Mouse (Mus musculus) midbrain, embryonic 16.5 days (tissue): ENCODE results near the gene Tiprl. TPM values are rescaled to one million over a fixed set of nuclear protein-coding genes. Genes with fewer than 3 reads are reported as not detected.

Source experiments
- ATAC-seq: fragments of 200-750 bp; cut with Nextera tagmentation; 2 replicates; pipeline ENCODE4 v1.8.0; 2017; ENCODE audit warnings: moderate TSS enrichment
- H3K27ac ChIP-seq: fragments of 300-500 bp; sonication (generic); 2 replicates; pipeline ENCODE4 v1.5.1; 2014; ENCODE audit warnings: mild to moderate bottlenecking, low read length, mixed read lengths
- H3K27me3 ChIP-seq: fragments of 300-500 bp; sonication (generic); 2 replicates; pipeline ENCODE4 v1.6.1; 2014; ENCODE audit warnings: low read depth, low read length, mixed read lengths; ENCODE audit not compliant: control insufficient read depth, insufficient read depth
- H3K36me3 ChIP-seq: fragments of 300-500 bp; sonication (generic); 2 replicates; pipeline ENCODE4 v1.6.1; 2014; ENCODE audit warnings: mild to moderate bottlenecking, low read length, moderate library complexity, mixed read lengths; ENCODE audit not compliant: control insufficient read depth, insufficient read depth
- H3K4me1 ChIP-seq: fragments of 300-500 bp; sonication (generic); 2 replicates; pipeline ENCODE4 v1.6.1; 2014; ENCODE audit warnings: mild to moderate bottlenecking, low read length, mixed read lengths; ENCODE audit not compliant: control insufficient read depth, insufficient read depth
- H3K4me2 ChIP-seq: fragments of 300-500 bp; sonication (generic); 2 replicates; pipeline ENCODE4 v1.6.1; 2014; ENCODE audit warnings: mild to moderate bottlenecking, low read length, mixed read lengths
- H3K4me3 ChIP-seq: fragments of 300-500 bp; sonication (generic); 2 replicates; pipeline ENCODE4 v1.5.1; 2014; ENCODE audit warnings: low read depth, mild to moderate bottlenecking, low read length, moderate library complexity, mixed read lengths
- H3K9ac ChIP-seq: fragments of 300-500 bp; sonication (generic); 2 replicates; pipeline ENCODE4 v1.6.1; 2014; ENCODE audit warnings: low read depth, low read length, mixed read lengths
- H3K9me3 ChIP-seq: fragments of 300-500 bp; sonication (generic); replicated peaks from 2 replicates; pipeline ENCODE4 v1.6.1; 2014; ENCODE audit warnings: mild to moderate bottlenecking, low read length, mixed read lengths; ENCODE audit not compliant: control insufficient read depth, poor library complexity, severe bottlenecking
- WGBS: fragments of 180-500 bp; shearing (Covaris S2); extraction: QIAGEN DNeasy Blood & Tissue Kit; methylation state at CpG from one replicate; pipeline ENCODE4 v1.1.7; 2014; 5-methylcytosine and 5-hydroxymethylcytosine counted together
- polyA plus RNA-seq: library from polyadenylated mRNA; unstranded; fragments of >200 nt; fragmentation: Nextera tagmentation; extraction: Ambion mirVana; gene quantifications from 2 replicates; pipeline ENCODE4 v1.2.1, GENCODE M21; 2015

Tiprl gene
- polyA plus RNA-seq, 1 experiment from 2014 or later, result 160 TPM

- 62% methylated on average over 6 of the region's 9 CpGs for WGBS
Observed at GRCm38 (mm10) chr1:165174059-165174616, 62.7 kb downstream of the Tiprl start.

DNA sequence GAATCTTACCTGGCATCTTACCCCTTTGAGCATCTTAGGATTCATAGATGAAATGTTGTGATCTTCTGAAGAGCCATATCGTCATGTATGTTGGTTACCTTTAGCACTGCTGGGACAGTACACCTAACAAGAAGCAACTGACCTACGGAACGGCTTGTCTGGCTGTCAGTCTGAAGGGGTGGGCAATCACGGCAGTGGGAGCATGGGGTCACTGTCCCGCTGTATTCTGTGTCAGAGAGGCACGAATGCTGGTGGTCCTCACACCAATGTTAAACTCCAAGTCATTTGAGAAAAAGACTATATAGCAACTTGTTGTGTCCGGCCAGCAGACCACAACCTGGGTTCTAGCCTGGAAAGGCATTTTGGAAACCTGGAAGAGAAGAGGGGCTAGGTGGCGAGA lies 65.5 kb downstream of the Tiprl start:
- Histone ChIP-seq H3K27ac (no peak overlapping the region), H3K4me2 (no peak overlapping the region), H3K4me3 (no peak overlapping the region), H3K9ac (no peak overlapping the region), H3K36me3 (no peaks in the 10 kb centered on the region), H3K4me1 (no peaks in the 10 kb centered on the region), H3K9me3 (no peaks in the 10 kb centered on the region), H3K27me3 (no peaks in the 10 kb centered on the region)
- ATAC-seq, result no peak
- 80% methylated on average over 7 of the region's 8 CpGs for WGBS

More at GRCm38 (mm10) chr1:165174059-165174616, 62.7 kb downstream of the Tiprl start:
- H3K4me1 ChIP-seq, result no peaks in the 10 kb centered on the region
- no peaks in the 10 kb centered on the region for H3K9me3 ChIP-seq
- no peak overlapping the region for H3K4me3 ChIP-seq
- no peak overlapping the region for H3K9ac ChIP-seq
- H3K36me3 ChIP-seq, result no peaks in the 10 kb centered on the region
- no peak overlapping the region for H3K27ac ChIP-seq
- H3K27me3 ChIP-seq, result no peaks in the 10 kb centered on the region
- no peak for ATAC-seq
- H3K4me2 ChIP-seq, result no peak overlapping the region

DNA sequence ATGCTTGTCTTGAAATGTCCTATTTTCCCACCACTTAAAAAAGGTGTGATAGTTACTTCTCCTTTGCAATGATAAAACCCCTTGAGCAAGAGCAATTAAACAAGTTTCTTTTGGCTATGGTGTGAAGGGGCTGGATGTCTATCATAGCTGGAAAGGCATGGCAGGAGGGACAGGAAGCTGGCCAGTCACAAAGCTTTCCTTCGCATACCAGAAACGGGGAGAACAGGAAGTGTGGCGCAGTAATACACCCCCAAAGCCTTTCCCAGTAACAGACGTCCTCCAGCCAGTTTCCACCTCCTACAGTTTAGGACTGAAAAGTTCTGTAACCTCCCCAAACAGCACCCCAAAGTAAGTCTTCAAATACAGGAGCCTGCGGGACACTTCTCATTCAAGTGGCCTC lies 66.6 kb downstream of the Tiprl start:
- no peaks in the 10 kb centered on the region for H3K36me3 ChIP-seq
- H3K9me3 ChIP-seq, result no peaks in the 10 kb centered on the region
- H3K4me1 ChIP-seq, result no peaks in the 10 kb centered on the region
- no peak overlapping the region for H3K4me3 ChIP-seq
- H3K27ac ChIP-seq, result no peak overlapping the region
- H3K27me3 ChIP-seq, result no peaks in the 10 kb centered on the region
- ATAC-seq, result no peak
- H3K9ac ChIP-seq, result no peak overlapping the region
- no peak overlapping the region for H3K4me2 ChIP-seq
- 83% methylated on average over 5 of the region's 5 CpGs for WGBS

GRCm38 (mm10) chr1:165169462-165169861 lies 67.3 kb downstream of the Tiprl start:
- ATAC-seq, result no peak
- H3K9ac ChIP-seq, result no peak overlapping the region
- H3K4me3 ChIP-seq, result no peak overlapping the region
- no peaks in the 10 kb centered on the region for H3K36me3 ChIP-seq
- H3K27me3 ChIP-seq, result no peaks in the 10 kb centered on the region
- no peak overlapping the region for H3K4me2 ChIP-seq
- no peaks in the 10 kb centered on the region for H3K9me3 ChIP-seq
- WGBS, result 75% methylated on average over 3 of the region's 3 CpGs
- no peak overlapping the region for H3K27ac ChIP-seq
- H3K4me1 ChIP-seq, result no peaks in the 10 kb centered on the region

- Histone ChIP-seq H3K4me2 (no peak overlapping the region), H3K9me3 (no peaks in the 10 kb centered on the region), H3K4me1 (no peaks in the 10 kb centered on the region), H3K9ac (no peak overlapping the region), H3K36me3 (no peaks in the 10 kb centered on the region), H3K27ac (no peak overlapping the region), H3K4me3 (no peak overlapping the region), H3K27me3 (no peaks in the 10 kb centered on the region)
- ATAC-seq, result no peak
- WGBS, result 71% methylated on average over 6 of the region's 6 CpGs
Observed at GRCm38 (mm10) chr1:165164920-165165319, 71.9 kb downstream of the Tiprl start.

Other genes starting within 250 kb of the Tiprl start
- gene Tbx19, start 76.2 kb downstream of the Tiprl start, polyA plus RNA-seq, result 0.11 and 0.16 TPM in 2 replicates
- gene Sft2d2, start 42.6 kb downstream of the Tiprl start, polyA plus RNA-seq, result 5.3 and 5.9 TPM in 2 replicates
- 4.1 and 4.7 TPM in 2 replicates for gene Gpr161, start 58.8 kb upstream of the Tiprl start, polyA plus RNA-seq
- 17.6 and 19.4 TPM in 2 replicates for gene Dcaf6, start 223.5 kb upstream of the Tiprl start, polyA plus RNA-seq
- 208 and 215 TPM in 2 replicates for gene Mpc2, start 223.6 kb upstream of the Tiprl start, polyA plus RNA-seq
- 0.21 and 0.40 TPM in 2 replicates for gene Adcy10, start 248.2 kb upstream of the Tiprl start, polyA plus RNA-seq